Comparison of ENCODE assay signal across 8 mouse cellular contexts in the genomic region with DNA sequence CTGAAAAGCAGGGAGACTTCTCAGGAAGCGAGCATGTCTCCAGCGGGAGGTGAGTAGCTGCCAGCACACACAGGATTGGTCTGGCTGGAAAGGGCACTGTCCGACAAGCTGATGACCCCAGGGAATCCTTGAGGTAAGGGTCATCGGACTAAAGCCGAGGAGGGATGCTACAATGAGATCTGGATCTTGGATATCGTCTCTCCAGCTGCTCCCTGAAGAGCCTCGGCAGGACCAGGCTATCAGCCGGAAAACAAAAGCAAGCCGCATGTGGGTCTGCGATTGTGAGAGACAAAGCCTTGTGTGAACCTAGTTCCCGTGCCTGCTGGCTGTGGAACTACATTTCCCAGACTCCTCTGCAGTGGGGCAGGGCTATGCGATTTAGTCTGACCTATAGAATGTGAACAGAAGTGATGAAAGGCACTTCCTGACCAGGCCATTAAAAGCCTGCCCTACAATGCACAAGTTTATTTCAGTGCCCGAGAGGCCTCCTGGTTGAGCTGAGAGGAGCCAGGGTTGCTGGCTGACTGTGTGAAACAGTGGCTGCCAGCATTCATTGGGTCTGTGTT.
DNase-seq lines count a peak whose midpoint lies in the region; ATAC-seq and TF ChIP-seq lines count a peak whose summit lies in the region.

No protein-coding gene starts in this region.

- H3K36me3 ChIP-seq in hindbrain, embryonic 13.5 days: no peaks in the 10 kb centered on the region
- H3K36me3 ChIP-seq in lung, postnatal 0 days (ENCODE audit: insufficient read depth, low read length): no peaks in the 10 kb centered on the region

- H3K9me3 ChIP-seq in hindbrain, embryonic 13.5 days: 0 out of 2 replicates have a peak, but pooled peaks cover 5% of the 10 kb centered on the region
- no peaks in the 10 kb centered on the region for H3K9me3 ChIP-seq in lung, postnatal 0 days (ENCODE audit: low read length)

- no peak for TF ChIP-seq POLR2A in bone marrow macrophage, adult 2 months (IDR thresholded peaks at IDR 0.05; ENCODE audit: borderline replicate concordance, low read depth, low read length)

- no peaks in the 10 kb centered on the region for H3K27me3 ChIP-seq in hindbrain, embryonic 13.5 days
- no peaks in the 10 kb centered on the region for H3K27me3 ChIP-seq in lung, postnatal 0 days (replicated peaks; ENCODE audit: insufficient read depth, low read length)

- peak overlapping the region; percentile 29 for H3K4me3 ChIP-seq in bone marrow macrophage, adult 2 months (ENCODE audit: insufficient read depth, low read length)
- H3K4me3 ChIP-seq in hindbrain, embryonic 13.5 days: peak overlapping the region; percentile 36
- H3K4me3 ChIP-seq in lung, postnatal 0 days (ENCODE audit: low read depth, low read length): peak overlapping the region; percentile 16; the same call in 1 of the 2 replicates

- no peak for TF ChIP-seq EP300 in lung, postnatal 0 days (IDR thresholded peaks at IDR 0.05)

- 1% methylated on average over 13 of the region's 13 CpGs for WGBS in hindbrain, embryonic 13.5 days
- 3% methylated on average over 13 of the region's 13 CpGs for WGBS in lung, postnatal 0 days

- peak overlapping the region; percentile 67 for H3K4me2 ChIP-seq in hindbrain, embryonic 13.5 days
- H3K4me2 ChIP-seq in lung, postnatal 0 days (replicated peaks; ENCODE audit: low read depth, low read length): peak overlapping the region; percentile 49

- TF ChIP-seq CTCF in bone marrow macrophage, adult 2 months (IDR thresholded peaks at IDR 0.05; ENCODE audit: low read depth, low read length): 0 out of 2 replicates have a peak, but pooled peaks have one; percentile 8
- TF ChIP-seq CTCF in lung, postnatal 0 days (IDR thresholded peaks at IDR 0.05): no peak

- peak; percentile 81 for DNase-seq in CD4-positive helper T cell, adult 2 months (ENCODE audit: low read depth, low spot score)
- peak; percentile 58 for DNase-seq in fibroblast of lung, adult 2 months (ENCODE audit: low read depth)
- peak; percentile 52 to 74 for DNase-seq in layer of hippocampus, postnatal 14 days (ENCODE audit: low spot score in 2 of 2)
- DNase-seq in lung, postnatal 0 days (ENCODE audit: low spot score): peak; percentile 86
- DNase-seq in retina, postnatal 1 day: peak; percentile 92

- peak overlapping the region; percentile 80 for H3K9ac ChIP-seq in hindbrain, embryonic 13.5 days
- H3K9ac ChIP-seq in lung, postnatal 0 days (replicated peaks; ENCODE audit: low read depth): no peak overlapping the region

- ATAC-seq in hindbrain, embryonic 13.5 days (ENCODE audit: low FRiP score): peak; percentile 93
- ATAC-seq in lung, postnatal 0 days: peak; percentile 93
- no peak for ATAC-seq in erythroblast, adult 5-6 weeks (replicated peaks; ENCODE audit: low FRiP score, poor library complexity, severe bottlenecking)

- H3K4me1 ChIP-seq in bone marrow macrophage, adult 2 months (ENCODE audit: control insufficient read depth, insufficient read depth, low read length): peaks cover 15% of the 10 kb centered on the region
- peaks cover 26% of the 10 kb centered on the region for H3K4me1 ChIP-seq in hindbrain, embryonic 13.5 days (replicated peaks)
- peaks cover 9% of the 10 kb centered on the region; the same call in 1 of the 2 replicates for H3K4me1 ChIP-seq in lung, postnatal 0 days (ENCODE audit: insufficient read depth, low read depth, low read length)

- no peak overlapping the region for H3K27ac ChIP-seq in bone marrow macrophage, adult 2 months (ENCODE audit: insufficient read depth, low read depth, low read length)
- peak overlapping the region; percentile 95 for H3K27ac ChIP-seq in hindbrain, embryonic 13.5 days
- peak overlapping the region; percentile 67 for H3K27ac ChIP-seq in lung, postnatal 0 days (ENCODE audit: low read length)
